Mouse (Mus musculus): ENCODE results near the gene Echdc3. TPM values are rescaled to one million over a fixed set of nuclear protein-coding genes. Genes with fewer than 3 reads are reported as not detected.

Gene Echdc3
- polyA plus RNA-seq, 1 experiment from 2014 or later, result 2.0 TPM

- ATAC-seq (replicated peaks; ENCODE audit: insufficient number of reproducible peaks, low FRiP score, low TSS enrichment, low read depth) (no peak), DNase-seq (ENCODE audit: low spot score) (peak; percentile 6)
- Histone ChIP-seq H3K4me3 (ENCODE audit: low read depth, low read length) (peak overlapping the region; percentile 23), H3K9me3 (replicated peaks; ENCODE audit: control insufficient read depth, low read length) (no peaks in the 10 kb centered on the region), H3K4me1 (ENCODE audit: control insufficient read depth, insufficient read depth, low read length) (no peaks in the 10 kb centered on the region; the same call in 1 of the 2 replicates), H3K9ac (replicated peaks; ENCODE audit: low read length) (peak overlapping the region; percentile 60), H3K27me3 (ENCODE audit: control insufficient read depth, insufficient read depth, low read length) (no peaks in the 10 kb centered on the region), H3K27ac (replicated peaks; ENCODE audit: low read depth, low read length) (no peak overlapping the region), H3K4me2 (ENCODE audit: low read depth, low read length) (peak overlapping the region; percentile 51), H3K36me3 (replicated peaks; ENCODE audit: control insufficient read depth, insufficient read depth, low read depth, low read length) (no peaks in the 10 kb centered on the region)
- WGBS, result 34% methylated on average over 9 of the region's 9 CpGs
These were observed 508 bp downstream of the Echdc3 start for GRCm38 (mm10) chr2:6212327-6212723.

GRCm38 (mm10) chr2:6210840-6211239, 2.0 kb downstream of the Echdc3 start:
- DNase-seq (ENCODE audit: low spot score) (no peak), ATAC-seq (replicated peaks; ENCODE audit: insufficient number of reproducible peaks, low FRiP score, low TSS enrichment, low read depth) (no peak)
- WGBS, result 85% methylated on average over 6 of the region's 6 CpGs
- Histone ChIP-seq H3K4me2 (ENCODE audit: low read depth, low read length) (no peak overlapping the region), H3K27me3 (ENCODE audit: control insufficient read depth, insufficient read depth, low read length) (no peaks in the 10 kb centered on the region), H3K4me1 (ENCODE audit: control insufficient read depth, insufficient read depth, low read length) (no peaks in the 10 kb centered on the region; the same call in 1 of the 2 replicates), H3K36me3 (replicated peaks; ENCODE audit: control insufficient read depth, insufficient read depth, low read depth, low read length) (no peaks in the 10 kb centered on the region), H3K9me3 (replicated peaks; ENCODE audit: control insufficient read depth, low read length) (no peaks in the 10 kb centered on the region), H3K4me3 (ENCODE audit: low read depth, low read length) (no peak overlapping the region), H3K9ac (replicated peaks; ENCODE audit: low read length) (no peak overlapping the region), H3K27ac (replicated peaks; ENCODE audit: low read depth, low read length) (no peak overlapping the region)

- H3K27ac ChIP-seq (replicated peaks; ENCODE audit: low read depth, low read length), result no peak overlapping the region
- H3K36me3 ChIP-seq (replicated peaks; ENCODE audit: control insufficient read depth, insufficient read depth, low read depth, low read length), result no peaks in the 10 kb centered on the region
- H3K9me3 ChIP-seq (replicated peaks; ENCODE audit: control insufficient read depth, low read length), result no peaks in the 10 kb centered on the region
- no peaks in the 10 kb centered on the region for H3K27me3 ChIP-seq (ENCODE audit: control insufficient read depth, insufficient read depth, low read length)
- no peaks in the 10 kb centered on the region; the same call in 1 of the 2 replicates for H3K4me1 ChIP-seq (ENCODE audit: control insufficient read depth, insufficient read depth, low read length)
- DNase-seq (ENCODE audit: low spot score) (no peak), ATAC-seq (replicated peaks; ENCODE audit: insufficient number of reproducible peaks, low FRiP score, low TSS enrichment, low read depth) (no peak)
- WGBS, result 82% methylated on average over 3 of the region's 3 CpGs
- H3K9ac ChIP-seq (replicated peaks; ENCODE audit: low read length), result no peak overlapping the region
- H3K4me3 ChIP-seq (ENCODE audit: low read depth, low read length), result no peak overlapping the region
- no peak overlapping the region for H3K4me2 ChIP-seq (ENCODE audit: low read depth, low read length)
These were observed 3.1 kb downstream of the Echdc3 start for GRCm38 (mm10) chr2:6209746-6210145.

GRCm38 (mm10) chr2:6209116-6209515, 3.7 kb downstream of the Echdc3 start:
- Histone ChIP-seq H3K9ac (replicated peaks; ENCODE audit: low read length) (no peak overlapping the region), H3K4me2 (ENCODE audit: low read depth, low read length) (no peak overlapping the region)
- no peak for DNase-seq (ENCODE audit: low spot score)

GRCm38 (mm10) chr2:6207736-6208135, 5.1 kb downstream of the Echdc3 start:
- Histone ChIP-seq H3K4me3 (ENCODE audit: low read depth, low read length) (no peak overlapping the region), H3K9ac (replicated peaks; ENCODE audit: low read length) (no peak overlapping the region), H3K27me3 (ENCODE audit: control insufficient read depth, insufficient read depth, low read length) (no peaks in the 10 kb centered on the region), H3K4me1 (ENCODE audit: control insufficient read depth, insufficient read depth, low read length) (no peaks in the 10 kb centered on the region; the same call in 1 of the 2 replicates), H3K4me2 (ENCODE audit: low read depth, low read length) (no peak overlapping the region), H3K36me3 (replicated peaks; ENCODE audit: control insufficient read depth, insufficient read depth, low read depth, low read length) (no peaks in the 10 kb centered on the region), H3K9me3 (replicated peaks; ENCODE audit: control insufficient read depth, low read length) (no peaks in the 10 kb centered on the region), H3K27ac (replicated peaks; ENCODE audit: low read depth, low read length) (no peak overlapping the region)
- DNase-seq (ENCODE audit: low spot score) (no peak), ATAC-seq (replicated peaks; ENCODE audit: insufficient number of reproducible peaks, low FRiP score, low TSS enrichment, low read depth) (no peak)
- WGBS, result 86% methylated on average over 2 of the region's 2 CpGs

More at GRCm38 (mm10) chr2:6209116-6209515, 3.7 kb downstream of the Echdc3 start:
- no peaks in the 10 kb centered on the region for H3K27me3 ChIP-seq (ENCODE audit: control insufficient read depth, insufficient read depth, low read length)
- H3K4me3 ChIP-seq (ENCODE audit: low read depth, low read length), result no peak overlapping the region
- H3K27ac ChIP-seq (replicated peaks; ENCODE audit: low read depth, low read length), result no peak overlapping the region
- 78% methylated on average over 11 of the region's 11 CpGs for WGBS
- no peaks in the 10 kb centered on the region for H3K36me3 ChIP-seq (replicated peaks; ENCODE audit: control insufficient read depth, insufficient read depth, low read depth, low read length)
- no peaks in the 10 kb centered on the region for H3K9me3 ChIP-seq (replicated peaks; ENCODE audit: control insufficient read depth, low read length)
- ATAC-seq (replicated peaks; ENCODE audit: insufficient number of reproducible peaks, low FRiP score, low TSS enrichment, low read depth), result no peak
- H3K4me1 ChIP-seq (ENCODE audit: control insufficient read depth, insufficient read depth, low read length), result no peaks in the 10 kb centered on the region; the same call in 1 of the 2 replicates

GRCm38 (mm10) chr2:6196363-6196973, 16.4 kb downstream of the Echdc3 start:
- Histone ChIP-seq H3K4me2 (ENCODE audit: low read depth, low read length) (no peak overlapping the region), H3K27me3 (ENCODE audit: control insufficient read depth, insufficient read depth, low read length) (no peaks in the 10 kb centered on the region), H3K9ac (replicated peaks; ENCODE audit: low read length) (no peak overlapping the region), H3K4me1 (ENCODE audit: control insufficient read depth, insufficient read depth, low read length) (no peaks in the 10 kb centered on the region; the same call in 1 of the 2 replicates), H3K4me3 (ENCODE audit: low read depth, low read length) (no peak overlapping the region), H3K27ac (replicated peaks; ENCODE audit: low read depth, low read length) (no peak overlapping the region), H3K36me3 (replicated peaks; ENCODE audit: control insufficient read depth, insufficient read depth, low read depth, low read length) (no peaks in the 10 kb centered on the region), H3K9me3 (replicated peaks; ENCODE audit: control insufficient read depth, low read length) (no peaks in the 10 kb centered on the region)
- peak; percentile 58 for DNase-seq (ENCODE audit: low spot score)
- WGBS, result 50% methylated on average over 9 of the region's 10 CpGs
- no peak for ATAC-seq (replicated peaks; ENCODE audit: insufficient number of reproducible peaks, low FRiP score, low TSS enrichment, low read depth)

GRCm38 (mm10) chr2:6195468-6196239, 17.2 kb downstream of the Echdc3 start:
- Histone ChIP-seq H3K4me2 (ENCODE audit: low read depth, low read length) (no peak overlapping the region), H3K9me3 (replicated peaks; ENCODE audit: control insufficient read depth, low read length) (no peaks in the 10 kb centered on the region), H3K4me3 (ENCODE audit: low read depth, low read length) (no peak overlapping the region), H3K9ac (replicated peaks; ENCODE audit: low read length) (no peak overlapping the region), H3K36me3 (replicated peaks; ENCODE audit: control insufficient read depth, insufficient read depth, low read depth, low read length) (no peaks in the 10 kb centered on the region), H3K27ac (replicated peaks; ENCODE audit: low read depth, low read length) (no peak overlapping the region), H3K27me3 (ENCODE audit: control insufficient read depth, insufficient read depth, low read length) (no peaks in the 10 kb centered on the region), H3K4me1 (ENCODE audit: control insufficient read depth, insufficient read depth, low read length) (no peaks in the 10 kb centered on the region; the same call in 1 of the 2 replicates)
- no peak for DNase-seq (ENCODE audit: low spot score)
- no peak for ATAC-seq (replicated peaks; ENCODE audit: insufficient number of reproducible peaks, low FRiP score, low TSS enrichment, low read depth)
- WGBS, result 65% methylated on average over 15 of the region's 15 CpGs

- H3K27me3 ChIP-seq (ENCODE audit: control insufficient read depth, insufficient read depth, low read length), result no peaks in the 10 kb centered on the region
- H3K4me1 ChIP-seq (ENCODE audit: control insufficient read depth, insufficient read depth, low read length), result no peaks in the 10 kb centered on the region; the same call in 1 of the 2 replicates
- ATAC-seq (replicated peaks; ENCODE audit: insufficient number of reproducible peaks, low FRiP score, low TSS enrichment, low read depth) (no peak), DNase-seq (ENCODE audit: low spot score) (no peak)
- H3K36me3 ChIP-seq (replicated peaks; ENCODE audit: control insufficient read depth, insufficient read depth, low read depth, low read length), result no peaks in the 10 kb centered on the region
- no peak overlapping the region for H3K4me3 ChIP-seq (ENCODE audit: low read depth, low read length)
- no peak overlapping the region for H3K4me2 ChIP-seq (ENCODE audit: low read depth, low read length)
- 85% methylated on average over 7 of the region's 7 CpGs for WGBS
- no peaks in the 10 kb centered on the region for H3K9me3 ChIP-seq (replicated peaks; ENCODE audit: control insufficient read depth, low read length)
- no peak overlapping the region for H3K27ac ChIP-seq (replicated peaks; ENCODE audit: low read depth, low read length)
- H3K9ac ChIP-seq (replicated peaks; ENCODE audit: low read length), result no peak overlapping the region
These were observed 18.3 kb downstream of the Echdc3 start for GRCm38 (mm10) chr2:6194497-6194896.

Data from embryonic facial prominence, embryonic 11.5 days (tissue).